Mouse (Mus musculus): ENCODE measurements around the gene N4bp2.
"Not testable (repeated sequence)": the region's sequence is repeated elsewhere in the genome, so short reads cannot be mapped to it uniquely, and the experiment has no call there.

The N4bp2 gene

GRCm38 (mm10) chr5:65763916-65764785, 830 bp downstream of the N4bp2 start:
- in situ Hi-C loops (cut with MboI, MseI), result no loop called here

GRCm38 (mm10) chr5:65764786-65765634, 1.7 kb downstream of the N4bp2 start:
- in situ Hi-C loops (cut with MboI, MseI), result no loop called here

- in situ Hi-C loops (cut with MboI, MseI), result no loop called here
Measured at GRCm38 (mm10) chr5:65765635-65765911, 2.3 kb downstream of the N4bp2 start.

- in situ Hi-C loops (cut with MboI, MseI), result no loop called here
Measured at GRCm38 (mm10) chr5:65768007-65768406, 4.7 kb downstream of the N4bp2 start.

GRCm38 (mm10) chr5:65770065-65770464, 6.7 kb downstream of the N4bp2 start:
- in situ Hi-C loops (cut with MboI, MseI), result no loop called here

GRCm38 (mm10) chr5:65770493-65770892, 7.2 kb downstream of the N4bp2 start:
- in situ Hi-C loops (cut with MboI, MseI), result no loop called here

- in situ Hi-C loops (cut with MboI, MseI), result not testable (repeated sequence)
Measured at GRCm38 (mm10) chr5:65773957-65774356, 10.6 kb downstream of the N4bp2 start.

- in situ Hi-C loops (cut with MboI, MseI), result no loop called here
Measured at GRCm38 (mm10) chr5:65776166-65776565, 12.8 kb downstream of the N4bp2 start.

- in situ Hi-C loops (cut with MboI, MseI), result no loop called here
Measured at GRCm38 (mm10) chr5:65776907-65777306, 13.6 kb downstream of the N4bp2 start.

GRCm38 (mm10) chr5:65778986-65779385, 15.7 kb downstream of the N4bp2 start:
- in situ Hi-C loops (cut with MboI, MseI), result not testable (repeated sequence)

GRCm38 (mm10) chr5:65779401-65780063, 16.2 kb downstream of the N4bp2 start:
- in situ Hi-C loops (cut with MboI, MseI), result no loop called here

GRCm38 (mm10) chr5:65781147-65781715, 17.9 kb downstream of the N4bp2 start:
- in situ Hi-C loops (cut with MboI, MseI), result no loop called here

- in situ Hi-C loops (cut with MboI, MseI), result no loop called here
Measured at GRCm38 (mm10) chr5:65781769-65782715, 18.7 kb downstream of the N4bp2 start.

GRCm38 (mm10) chr5:65790604-65791225, 27.4 kb downstream of the N4bp2 start:
- in situ Hi-C loops (cut with MboI, MseI), result no loop called here

GRCm38 (mm10) chr5:65794202-65794601, 30.9 kb downstream of the N4bp2 start:
- in situ Hi-C loops (cut with MboI, MseI), result no loop called here

- in situ Hi-C loops (cut with MboI, MseI), result no loop called here
Measured at GRCm38 (mm10) chr5:65794702-65795101, 31.4 kb downstream of the N4bp2 start.

- in situ Hi-C loops (cut with MboI, MseI), result no loop called here
Measured at GRCm38 (mm10) chr5:65795293-65795993, 32.1 kb downstream of the N4bp2 start.

- in situ Hi-C loops (cut with MboI, MseI), result no loop called here
Measured at GRCm38 (mm10) chr5:65795994-65796298, 32.6 kb downstream of the N4bp2 start.

- in situ Hi-C loops (cut with MboI, MseI), result no loop called here
Measured at GRCm38 (mm10) chr5:65823601-65824133, 60.3 kb downstream of the N4bp2 start.

- in situ Hi-C loops (cut with MboI, MseI), result no loop called here
Measured at GRCm38 (mm10) chr5:65826476-65826875, 63.2 kb downstream of the N4bp2 start.
